Mouse (Mus musculus): ENCODE measurements at regions not wholly inside any gene's neighbourhood (a gene's known extent, or its start where the extent isn't known, plus 50 kb on each side); places are given as distances from the start of the nearest gene placed in this dataset.

DNA sequence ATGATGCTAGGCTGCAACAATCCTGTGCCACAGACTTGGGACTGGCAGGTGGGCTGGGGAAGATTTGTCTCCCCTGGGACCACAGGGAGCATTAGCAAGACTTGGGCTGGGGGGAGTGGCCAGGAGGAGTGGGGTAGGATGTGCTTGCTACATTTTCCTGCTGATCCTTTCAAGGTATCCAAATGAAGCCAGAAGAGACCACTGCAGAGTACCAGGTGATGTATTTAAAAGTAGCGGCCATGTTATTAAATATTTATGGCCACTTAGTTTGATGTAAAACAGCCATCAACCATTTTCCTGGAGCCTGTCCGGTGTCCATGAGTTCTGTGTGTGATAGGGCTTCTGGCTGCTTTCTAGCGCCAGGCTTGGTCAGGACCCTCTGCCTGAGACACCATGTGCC, 220.3 kb upstream of the Prok2 start:
- ChIA-PET CTCF (interaction anchor here in 2 of 4 experiments (1.0 to 1.5 kb wide), 2 partner anchors 12 to 142 kb away, joined by 3 to 4 read pairs; no protein-coding TSS in a partner anchor), POLR2A (interaction anchor here in 2 of 4 experiments (0.6 to 2.2 kb wide), 6 partner anchors 13 to 121 kb away, joined by 4 to 9 read pairs (median 4); no protein-coding TSS in a partner anchor)

DNA sequence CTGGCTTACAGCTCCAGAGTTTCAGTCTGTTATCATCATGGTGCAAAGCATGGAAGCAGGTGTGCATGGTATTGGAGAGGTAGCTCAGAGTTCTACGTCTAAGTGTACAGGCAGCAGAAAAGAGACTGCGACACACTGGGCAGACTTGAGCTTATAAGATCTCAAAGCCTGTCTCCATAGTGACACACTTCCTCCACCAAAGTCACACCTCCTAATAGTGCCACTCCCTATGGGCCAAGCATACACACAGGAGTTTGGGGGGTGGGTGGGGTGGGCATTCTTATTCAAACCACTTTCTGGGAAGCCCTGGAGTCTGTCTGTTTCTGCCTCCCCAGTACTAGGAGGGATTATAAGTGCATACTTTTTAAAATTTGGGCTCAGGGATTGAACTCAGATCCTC, 219.5 kb upstream of the Prok2 start:
- POLR2A ChIA-PET: interaction anchor here in 2 of 4 experiments (0.7 to 2.2 kb wide), 6 partner anchors 9 to 33 kb away, joined by 3 to 9 read pairs (median 4); no protein-coding TSS in a partner anchor
- CTCF ChIA-PET: interaction anchor here in 1 of 4 experiments (1.5 kb wide), 1 partner anchor 141 kb away, joined by 4 read pairs; no protein-coding TSS in a partner anchor

DNA sequence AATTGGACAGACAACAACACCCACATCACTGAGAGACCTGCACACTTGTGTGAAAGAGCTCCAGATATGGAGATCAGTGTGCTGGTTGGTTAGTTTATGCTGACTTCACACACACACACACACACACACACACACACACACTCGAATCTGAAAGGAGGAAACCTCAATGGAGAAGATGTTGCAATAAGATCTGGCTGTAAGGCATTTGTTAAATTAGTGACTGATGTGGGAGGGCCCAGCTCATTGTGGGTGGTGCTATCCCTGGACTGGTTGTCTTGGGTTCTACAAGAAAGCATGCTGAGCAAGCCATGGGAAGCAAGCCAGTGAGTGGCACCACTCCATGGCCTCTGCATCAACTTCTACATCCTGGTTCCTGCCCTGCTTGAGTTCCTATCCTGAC, 216.8 kb upstream of the Prok2 start:
- CTCF ChIA-PET: interaction anchor here in 1 of 4 experiments (0.6 to 0.7 kb wide), 2 partner anchors 49 to 170 kb away, joined by 4 to 5 read pairs; no protein-coding TSS in a partner anchor
- POLR2A ChIA-PET: no interaction called here

DNA sequence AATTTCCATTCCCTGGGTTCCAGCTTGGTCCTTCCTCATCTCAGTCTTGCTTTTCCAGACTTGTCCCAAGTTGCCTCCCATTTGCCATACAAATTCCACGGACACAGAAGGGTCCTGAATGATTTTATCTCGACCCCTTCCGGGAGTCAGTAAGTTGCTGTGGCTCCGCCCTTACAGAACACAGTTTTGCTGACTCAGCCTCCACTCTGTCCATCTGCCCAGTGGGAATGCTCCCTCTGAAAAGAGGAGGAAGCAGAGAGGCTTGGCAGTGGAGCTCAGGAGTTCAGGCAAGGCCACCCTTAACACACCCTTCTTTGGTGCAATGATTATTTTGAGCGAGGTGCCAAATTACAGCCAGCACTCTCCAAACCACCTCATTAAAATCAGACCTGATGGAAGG, 213.9 kb upstream of the Prok2 start:
- CTCF ChIA-PET: interaction anchor here in 1 of 4 experiments (0.7 kb wide), 1 partner anchor 1986 kb away, joined by 3 read pairs; no protein-coding TSS in a partner anchor
- POLR2A ChIA-PET: interaction anchor here in 2 of 4 experiments (0.6 to 1.7 kb wide), 4 partner anchors 10 to 566 kb away, joined by 3 to 12 read pairs (median 7); no protein-coding TSS in a partner anchor

DNA sequence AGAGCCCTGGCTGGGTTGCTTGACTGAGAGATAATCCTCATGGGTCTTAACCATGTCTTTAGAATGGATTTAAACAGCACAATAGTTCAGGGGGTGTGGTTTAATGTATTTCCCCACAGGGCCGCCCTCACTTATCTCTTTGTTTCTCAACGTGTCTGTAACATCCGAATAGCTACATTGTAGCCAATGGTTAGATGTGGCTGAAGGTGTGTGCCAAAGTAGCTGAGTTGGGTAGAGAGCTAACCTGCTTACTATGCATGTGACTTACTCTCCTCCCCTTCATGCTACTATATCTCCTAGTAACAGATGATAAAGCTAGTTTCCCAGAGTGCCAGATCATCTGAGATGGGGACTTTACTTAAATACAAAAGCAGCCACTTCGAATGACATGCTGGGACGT, 213.2 kb upstream of the Prok2 start:
- ChIA-PET CTCF (interaction anchor here in 1 of 4 experiments (0.5 kb wide), 1 partner anchor 573 kb away, joined by 7 read pairs; no protein-coding TSS in a partner anchor), POLR2A (interaction anchor here in 1 of 4 experiments (0.7 to 1.7 kb wide), 3 partner anchors 9 to 483 kb away, joined by 3 to 5 read pairs (median 3); no protein-coding TSS in a partner anchor)

DNA sequence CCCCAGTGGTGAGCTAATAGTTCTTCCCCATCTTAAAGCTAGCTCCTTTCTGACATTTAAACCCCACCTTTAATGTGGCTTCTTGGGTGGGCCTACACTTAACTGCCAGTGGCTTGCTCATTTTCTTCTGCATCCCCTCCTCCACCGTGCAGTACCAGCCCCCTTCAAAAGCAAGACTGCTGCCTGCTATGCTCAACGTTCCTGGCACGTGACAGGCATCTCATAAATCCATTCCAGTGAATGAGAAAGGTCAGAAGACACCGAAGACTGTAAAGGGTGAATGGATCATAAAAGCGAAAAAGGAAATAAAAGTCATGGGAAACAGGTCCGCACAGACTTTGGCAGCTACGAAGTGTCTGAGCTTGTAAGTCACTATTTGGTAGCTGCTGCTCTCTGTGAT, 212.8 kb upstream of the Prok2 start:
- CTCF ChIA-PET: interaction anchor here in 1 of 4 experiments (0.5 kb wide), 2 partner anchors 45 to 175 kb away, joined by 6 to 8 read pairs; no protein-coding TSS in a partner anchor
- POLR2A ChIA-PET: interaction anchor here in 1 of 4 experiments (0.7 to 1.7 kb wide), 3 partner anchors 9 to 483 kb away, joined by 3 to 5 read pairs (median 3); no protein-coding TSS in a partner anchor

DNA sequence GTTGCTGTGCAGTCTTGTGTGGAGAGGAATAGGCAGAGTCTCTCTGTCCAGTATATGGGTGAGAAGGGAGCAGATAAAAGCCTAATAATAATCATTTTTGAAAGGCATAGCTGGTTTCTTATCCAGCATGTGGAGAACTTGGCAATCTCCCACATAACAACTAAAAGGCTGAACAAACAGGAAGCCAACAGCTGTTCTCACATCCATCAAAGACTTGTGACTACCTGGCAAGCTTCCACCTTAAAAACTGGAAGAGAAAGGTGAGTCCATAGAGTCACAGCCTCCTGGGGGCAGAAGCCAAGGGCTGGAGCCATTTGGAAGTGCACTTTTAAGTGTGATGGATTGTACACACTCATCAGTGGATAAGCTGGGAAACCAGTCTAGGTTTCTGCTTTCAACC, 210.5 kb upstream of the Prok2 start:
- CTCF ChIA-PET: interaction anchor here in 1 of 4 experiments (0.7 kb wide), 1 partner anchor 27 kb away, joined by 3 read pairs; no protein-coding TSS in a partner anchor
- POLR2A ChIA-PET: interaction anchor here in 1 of 4 experiments (0.7 kb wide), 1 partner anchor 44 kb away, joined by 3 read pairs; no protein-coding TSS in a partner anchor

DNA sequence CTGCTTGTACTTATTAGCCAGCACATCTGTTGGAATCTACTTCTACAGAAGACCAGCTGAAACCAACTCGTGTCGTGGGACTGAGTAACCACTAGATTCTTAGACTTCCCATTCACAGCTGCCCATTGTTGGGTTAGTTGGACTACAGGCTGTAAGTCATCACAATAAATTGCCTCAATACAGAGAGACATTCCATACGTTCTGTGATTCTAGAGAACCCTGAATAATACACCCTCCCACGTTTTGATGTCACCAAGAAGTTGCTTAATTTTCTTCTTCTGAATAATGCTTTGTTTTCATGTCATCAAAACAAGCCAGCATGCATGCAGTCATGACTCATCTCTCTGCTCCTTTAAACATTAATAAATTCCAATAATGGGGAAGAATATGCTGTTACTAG, 209.2 kb upstream of the Prok2 start:
- CTCF ChIA-PET: no interaction called here
- POLR2A ChIA-PET: interaction anchor here in 1 of 4 experiments (2.2 kb wide), 1 partner anchor 10 kb away, joined by 9 read pairs; no protein-coding TSS in a partner anchor

DNA sequence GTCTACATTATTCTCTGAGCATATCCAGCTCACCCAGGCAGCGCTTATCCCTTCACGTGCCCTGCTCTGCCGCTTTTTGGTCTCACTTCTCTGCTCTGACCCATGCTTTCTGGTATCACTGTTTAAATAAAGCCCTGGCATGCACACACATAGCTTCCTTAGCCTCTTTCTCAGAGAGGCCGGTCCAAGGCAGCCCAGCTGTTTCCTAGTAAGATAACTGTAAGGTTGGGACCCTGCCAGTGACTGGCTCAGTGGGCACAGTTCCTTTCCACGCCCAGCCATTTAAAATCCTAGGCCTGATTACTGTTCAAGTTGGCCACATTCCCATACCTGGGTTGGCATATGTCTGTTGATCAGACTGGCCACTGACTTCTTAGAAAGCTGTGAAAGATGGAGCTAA, 208.2 kb upstream of the Prok2 start:
- POLR2A ChIA-PET: interaction anchor here in 2 of 4 experiments (0.8 to 2.2 kb wide), 4 partner anchors 8 to 42 kb away, joined by 3 to 9 read pairs (median 4); no protein-coding TSS in a partner anchor
- CTCF ChIA-PET: interaction anchor here in 1 of 4 experiments (1.0 kb wide), 1 partner anchor 12 kb away, joined by 3 read pairs; no protein-coding TSS in a partner anchor

DNA sequence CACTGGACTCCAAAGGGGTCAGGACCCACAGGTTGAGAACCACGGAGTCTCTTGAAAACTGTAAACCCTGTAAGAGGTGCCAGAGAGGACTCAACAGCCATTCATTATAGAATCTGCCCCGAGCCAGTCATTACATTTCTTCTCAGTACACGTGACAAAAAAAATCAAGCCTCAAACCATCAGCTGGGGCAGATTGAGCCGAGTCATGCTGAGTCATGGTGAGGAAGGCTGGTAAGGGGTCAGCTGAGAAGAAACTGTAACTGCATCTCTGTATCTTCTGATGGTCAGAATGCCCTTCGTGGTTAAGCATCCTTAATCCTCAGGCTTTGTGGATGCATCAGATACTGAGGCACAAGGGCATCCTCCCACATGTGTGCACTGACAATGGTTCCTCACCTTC, 207.2 kb upstream of the Prok2 start:
- ChIA-PET POLR2A (interaction anchor here in 2 of 4 experiments (1.1 to 2.2 kb wide), 2 partner anchors 12 to 14 kb away, joined by 4 to 9 read pairs; no protein-coding TSS in a partner anchor), CTCF (no interaction called here)

DNA sequence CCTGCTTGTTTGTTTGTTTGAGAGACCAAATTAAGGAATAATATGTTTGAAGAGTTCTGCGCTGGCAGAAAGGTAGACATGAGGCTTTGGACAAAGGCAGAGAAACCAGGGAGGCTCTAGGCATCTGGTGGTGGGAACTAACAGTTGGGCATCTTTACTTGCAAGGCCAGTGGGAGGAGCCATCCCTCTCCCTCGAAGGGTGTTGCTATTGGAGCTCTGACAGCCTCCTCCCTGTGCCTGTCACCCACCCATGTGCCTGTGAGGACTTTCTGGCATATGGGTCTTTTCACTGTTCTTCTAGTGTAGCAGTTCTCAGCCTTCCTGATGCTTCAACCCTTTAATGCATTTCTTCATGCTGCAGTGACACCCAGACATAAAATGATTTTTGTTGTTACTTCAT, 206.7 kb upstream of the Prok2 start:
- ChIA-PET POLR2A (no interaction called here), CTCF (no interaction called here)

DNA sequence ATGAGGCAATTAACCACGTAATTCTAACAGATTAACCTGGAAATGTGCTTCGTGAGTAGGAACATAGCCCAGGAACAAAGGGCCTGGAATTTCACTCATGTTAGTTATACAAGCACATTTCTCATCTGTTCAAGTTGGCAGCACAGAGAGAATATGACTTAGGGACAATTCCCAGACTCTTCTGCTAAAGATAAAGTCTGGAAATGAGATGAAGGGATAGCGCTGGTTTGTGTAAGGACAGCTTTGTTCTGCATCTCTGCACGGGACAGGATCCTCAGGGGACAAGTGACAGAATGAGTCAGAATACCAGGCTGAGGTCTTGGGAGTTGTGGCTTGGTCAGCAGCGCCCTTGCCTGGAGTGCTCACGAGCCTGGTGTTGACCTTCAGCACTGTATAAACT, 206.2 kb upstream of the Prok2 start:
- CTCF ChIA-PET: no interaction called here
- POLR2A ChIA-PET: no interaction called here

DNA sequence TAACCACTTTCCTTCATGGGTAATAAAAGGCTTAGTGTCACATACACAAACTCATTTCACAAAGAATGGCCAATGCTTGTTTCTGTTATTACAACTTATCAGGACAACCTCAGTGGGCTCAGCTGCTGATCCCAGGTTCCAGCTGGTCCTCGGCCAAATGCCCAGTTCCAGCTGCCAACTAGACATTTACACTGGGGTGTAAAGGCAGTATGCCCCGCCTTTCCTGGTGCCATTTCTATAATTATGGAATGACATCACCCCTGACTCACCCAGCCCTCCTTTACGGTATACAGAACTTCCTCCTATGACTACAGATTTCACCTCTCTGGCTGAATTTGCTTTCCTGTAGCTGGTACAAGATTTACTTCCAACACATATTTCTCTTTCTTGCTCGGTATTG, 205.4 kb upstream of the Prok2 start:
- POLR2A ChIA-PET: no interaction called here
- CTCF ChIA-PET: no interaction called here

DNA sequence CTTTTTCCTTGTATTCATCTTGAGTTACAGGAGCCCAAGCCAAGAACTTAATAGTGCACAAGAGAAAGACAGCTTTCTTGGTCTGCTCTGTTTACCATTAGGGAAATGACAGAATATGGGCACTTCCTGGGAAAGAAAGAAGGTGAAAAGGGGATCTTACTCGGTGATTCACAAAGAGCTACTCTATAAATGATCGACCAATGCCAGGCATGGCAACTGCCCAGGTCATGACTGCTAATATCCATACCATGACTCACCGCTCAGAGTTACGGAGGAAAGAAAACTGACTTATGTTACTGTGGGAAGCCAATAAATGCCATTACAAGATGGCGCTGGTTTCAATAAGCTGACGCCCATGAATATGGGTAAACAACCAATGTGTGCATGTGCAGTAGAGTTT, 204.1 kb upstream of the Prok2 start:
- ChIA-PET CTCF (no interaction called here), POLR2A (interaction anchor here in 1 of 4 experiments (0.6 to 1.3 kb wide), 3 partner anchors 9 to 206 kb away, joined by 3 to 5 read pairs (median 3); no protein-coding TSS in a partner anchor)

DNA sequence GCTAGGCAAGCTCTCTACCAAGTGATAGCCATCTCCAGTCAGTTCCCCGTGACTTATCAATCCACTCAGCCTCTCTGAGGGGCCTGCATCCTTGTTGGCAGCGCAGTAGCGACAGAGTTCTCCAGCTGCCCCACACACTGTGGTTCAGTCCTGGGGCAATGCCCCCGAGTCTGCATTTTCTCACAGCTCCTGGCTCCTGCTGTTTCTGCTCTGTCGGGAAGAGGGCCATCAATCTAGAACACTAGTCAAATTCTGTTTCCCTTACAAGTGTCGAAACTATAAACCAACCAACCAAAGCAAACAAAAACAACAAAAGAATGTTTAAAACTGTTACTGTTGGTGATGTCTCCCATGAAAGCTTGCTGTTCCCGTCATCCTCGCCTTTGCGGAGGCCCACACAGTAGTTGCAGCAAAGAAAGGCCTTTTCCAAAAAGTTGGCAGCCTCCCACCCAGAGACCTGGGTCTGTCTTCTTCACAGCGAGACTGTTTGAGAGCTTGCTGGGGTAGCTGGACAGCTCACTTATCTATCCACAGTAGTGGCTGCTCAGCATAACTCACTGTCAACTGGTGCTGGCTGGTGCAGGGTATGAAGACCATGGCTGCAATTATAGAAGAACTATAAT, 201.9 kb upstream of the Prok2 start:
- POLR2A ChIA-PET: no interaction called here
- CTCF ChIA-PET: no interaction called here

DNA sequence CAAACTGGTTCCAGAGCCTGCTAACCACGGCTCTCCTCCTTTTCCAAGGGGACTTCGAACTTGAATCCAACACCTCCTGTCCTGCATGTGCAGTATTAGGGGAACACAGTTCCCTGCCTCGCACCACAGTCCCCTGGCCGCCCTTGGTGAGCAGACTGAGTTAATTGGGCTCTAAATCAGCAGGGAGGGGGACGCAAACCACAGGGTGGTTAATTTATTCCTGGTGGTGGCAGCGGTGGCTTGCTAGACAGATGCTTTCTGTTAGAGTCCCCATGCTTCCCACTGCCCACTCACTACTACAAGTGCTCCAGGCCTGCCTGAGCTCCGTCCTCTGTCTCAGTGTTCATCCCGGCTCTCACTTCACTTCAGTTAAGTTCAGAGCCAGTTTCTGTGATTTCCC, 198.0 kb upstream of the Prok2 start:
- CTCF ChIA-PET: no interaction called here

DNA sequence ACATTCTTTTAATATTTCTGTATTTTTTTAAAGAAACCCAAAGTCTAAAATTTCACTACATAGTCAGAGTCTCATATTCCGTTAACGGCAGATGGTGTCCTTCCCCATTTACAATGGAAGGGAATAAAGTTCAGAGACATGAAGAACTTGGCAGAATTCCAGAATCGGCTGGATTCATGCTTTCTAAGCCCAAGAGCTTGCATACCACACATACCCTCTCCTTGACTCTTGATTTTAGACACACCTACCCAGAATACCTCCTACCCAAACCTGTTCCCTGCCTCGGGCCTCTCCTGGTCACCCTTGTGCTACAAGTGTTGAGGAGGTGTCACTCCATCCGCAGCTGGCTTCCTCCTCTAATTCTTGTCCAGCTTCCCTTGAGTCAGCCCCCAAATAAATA, 195.8 kb upstream of the Prok2 start:
- POLR2A ChIA-PET: interaction anchor here in 1 of 4 experiments (2.0 kb wide), 1 partner anchor 9 kb away, joined by 5 read pairs; no protein-coding TSS in a partner anchor
- CTCF ChIA-PET: no interaction called here

More for the DNA sequence above, 198.0 kb upstream of the Prok2 start:
- POLR2A ChIA-PET: interaction anchor here in 1 of 4 experiments (1.2 kb wide), 1 partner anchor 54 kb away, joined by 3 read pairs; no protein-coding TSS in a partner anchor

DNA sequence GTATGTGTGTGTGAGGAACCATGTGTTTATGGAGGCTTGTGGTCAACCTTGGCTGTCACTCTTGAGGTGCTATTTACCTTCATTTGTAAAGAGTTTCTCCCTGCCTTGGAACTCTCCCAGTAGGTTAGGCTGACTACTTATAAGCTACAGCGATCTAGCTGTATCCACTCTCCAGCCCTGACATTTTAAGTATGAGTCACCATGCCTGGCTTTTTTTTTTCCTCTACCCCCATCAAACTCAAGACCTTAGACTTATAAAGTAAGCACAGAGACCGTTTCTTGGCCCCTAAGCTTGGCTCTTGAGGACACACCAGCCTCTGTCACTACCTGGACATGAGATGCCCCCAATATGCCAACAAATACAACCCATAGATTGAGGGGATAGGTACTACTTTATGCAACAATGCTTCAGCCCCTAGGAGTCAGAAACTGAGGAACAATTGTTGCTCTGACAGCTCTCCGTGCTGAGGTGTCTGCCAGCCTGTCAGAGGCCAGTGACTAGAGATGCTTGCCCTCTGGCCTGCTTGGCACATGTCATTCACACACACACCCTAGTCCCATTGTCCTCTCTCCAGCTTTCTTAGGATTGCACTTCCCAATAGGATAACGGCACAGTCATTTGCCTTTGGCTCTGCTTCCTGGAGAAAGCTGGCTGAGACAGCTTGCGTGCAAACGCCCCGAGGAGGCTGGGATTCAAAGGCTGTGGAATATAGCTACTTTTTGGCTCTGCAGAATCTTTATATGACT, 193.8 kb upstream of the Prok2 start:
- POLR2A ChIA-PET: interaction anchor here in 1 of 4 experiments (0.5 to 1.2 kb wide), 2 partner anchors 18 to 21 kb away, joined by 3 to 5 read pairs; no protein-coding TSS in a partner anchor
- CTCF ChIA-PET: no interaction called here

DNA sequence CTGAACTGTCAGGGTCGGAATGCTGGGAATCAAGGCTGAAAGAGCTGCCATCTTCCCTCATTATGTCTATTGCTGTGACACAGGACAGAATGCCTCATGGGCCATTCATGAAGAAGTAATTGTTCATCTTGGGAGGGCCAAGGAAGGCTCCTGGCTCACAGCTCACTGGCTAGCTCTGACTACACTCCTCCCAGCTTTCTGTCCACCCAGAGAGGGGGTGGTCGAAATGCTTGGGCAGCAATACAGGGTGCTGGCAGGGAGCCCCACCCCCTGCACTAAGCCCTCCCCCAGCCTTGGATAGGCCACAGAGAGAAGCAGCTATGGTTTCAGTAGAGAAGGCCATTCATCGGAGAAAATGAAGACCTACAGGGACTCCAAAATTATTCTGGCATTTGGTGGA, 192.2 kb upstream of the Prok2 start:
- ChIA-PET POLR2A (no interaction called here), CTCF (no interaction called here)

Data from embryonic stem cell, embryonic (primary cell).